Mouse (Mus musculus): ENCODE measurements around the gene B230217C12Rik. TPM values are rescaled to one million over a fixed set of nuclear protein-coding genes. Genes with fewer than 3 reads are reported as not detected.
A peak's percentile ranks its signal among the peaks of the same experiment; 100 is the strongest.

Gene B230217C12Rik
- polyA plus RNA-seq, 1 experiment from 2014 or later = 8.3 TPM

GRCm38 (mm10) chr11:97819102-97819501 is 21.5 kb upstream of the B230217C12Rik start:
- 41% methylated on average over 4 of the region's 4 CpGs for WGBS (ENCODE audit: insufficient replicate concordance)
- H3K27me3 ChIP-seq (ENCODE audit: control insufficient read depth, insufficient read depth, low read length) = no peaks in the 10 kb centered on the region
- no peak for ATAC-seq (replicated peaks; ENCODE audit: insufficient number of reproducible peaks, low FRiP score, low TSS enrichment)
- H3K4me1 ChIP-seq (ENCODE audit: control insufficient read depth, insufficient read depth, low read length) = peaks cover 47% of the 10 kb centered on the region
- H3K36me3 ChIP-seq (ENCODE audit: control insufficient read depth, insufficient read depth, low read length) = no peaks in the 10 kb centered on the region
- no peak overlapping the region for H3K9ac ChIP-seq (ENCODE audit: low read depth, low read length)
- H3K4me2 ChIP-seq = no peak overlapping the region
- no peak overlapping the region for H3K4me3 ChIP-seq (ENCODE audit: low read depth, low read length)
- H3K27ac ChIP-seq (ENCODE audit: low read depth, low read length) = no peak overlapping the region
- no peaks in the 10 kb centered on the region for H3K9me3 ChIP-seq (replicated peaks; ENCODE audit: control insufficient read depth, low read length)

GRCm38 (mm10) chr11:97819923-97820322 is 20.7 kb upstream of the B230217C12Rik start:
- H3K9me3 ChIP-seq (replicated peaks; ENCODE audit: control insufficient read depth, low read length) = no peaks in the 10 kb centered on the region
- no peak overlapping the region for H3K27ac ChIP-seq (ENCODE audit: low read depth, low read length)
- WGBS (ENCODE audit: insufficient replicate concordance) = 71% methylated on average over 5 of the region's 5 CpGs
- H3K4me1 ChIP-seq (ENCODE audit: control insufficient read depth, insufficient read depth, low read length) = peaks cover 47% of the 10 kb centered on the region
- H3K4me3 ChIP-seq (ENCODE audit: low read depth, low read length) = no peak overlapping the region
- H3K9ac ChIP-seq (ENCODE audit: low read depth, low read length) = no peak overlapping the region
- H3K27me3 ChIP-seq (ENCODE audit: control insufficient read depth, insufficient read depth, low read length) = no peaks in the 10 kb centered on the region
- H3K36me3 ChIP-seq (ENCODE audit: control insufficient read depth, insufficient read depth, low read length) = peaks cover 3% of the 10 kb centered on the region; the same call in 1 of the 2 replicates
- H3K4me2 ChIP-seq = no peak overlapping the region
- no peak for ATAC-seq (replicated peaks; ENCODE audit: insufficient number of reproducible peaks, low FRiP score, low TSS enrichment)

- Histone ChIP-seq H3K9ac (ENCODE audit: low read depth, low read length) (no peak overlapping the region), H3K4me2 (no peak overlapping the region), H3K4me1 (ENCODE audit: control insufficient read depth, insufficient read depth, low read length) (peaks cover 38% of the 10 kb centered on the region), H3K27me3 (ENCODE audit: control insufficient read depth, insufficient read depth, low read length) (no peaks in the 10 kb centered on the region), H3K36me3 (ENCODE audit: control insufficient read depth, insufficient read depth, low read length) (peaks cover 6% of the 10 kb centered on the region; the same call in 1 of the 2 replicates), H3K27ac (ENCODE audit: low read depth, low read length) (no peak overlapping the region), H3K4me3 (ENCODE audit: low read depth, low read length) (no peak overlapping the region), H3K9me3 (replicated peaks; ENCODE audit: control insufficient read depth, low read length) (no peaks in the 10 kb centered on the region)
- ATAC-seq (replicated peaks; ENCODE audit: insufficient number of reproducible peaks, low FRiP score, low TSS enrichment) = 0 out of 2 replicates have a peak, but pooled peaks have one; percentile 32
- WGBS (ENCODE audit: insufficient replicate concordance) = 27% methylated on average over 4 of the region's 4 CpGs
These were observed 19.7 kb upstream of the B230217C12Rik start for GRCm38 (mm10) chr11:97820840-97821239.

GRCm38 (mm10) chr11:97821401-97822064 is 19.0 kb upstream of the B230217C12Rik start:
- no peaks in the 10 kb centered on the region for H3K27me3 ChIP-seq (ENCODE audit: control insufficient read depth, insufficient read depth, low read length)
- H3K4me2 ChIP-seq = no peak overlapping the region
- ATAC-seq (replicated peaks; ENCODE audit: insufficient number of reproducible peaks, low FRiP score, low TSS enrichment) = no peak
- no peak overlapping the region for H3K27ac ChIP-seq (ENCODE audit: low read depth, low read length)
- no peaks in the 10 kb centered on the region for H3K9me3 ChIP-seq (replicated peaks; ENCODE audit: control insufficient read depth, low read length)
- peaks cover 34% of the 10 kb centered on the region for H3K4me1 ChIP-seq (ENCODE audit: control insufficient read depth, insufficient read depth, low read length)
- peaks cover 6% of the 10 kb centered on the region; the same call in 1 of the 2 replicates for H3K36me3 ChIP-seq (ENCODE audit: control insufficient read depth, insufficient read depth, low read length)
- WGBS (ENCODE audit: insufficient replicate concordance) = 92% methylated on average over 8 of the region's 8 CpGs
- H3K4me3 ChIP-seq (ENCODE audit: low read depth, low read length) = no peak overlapping the region
- H3K9ac ChIP-seq (ENCODE audit: low read depth, low read length) = no peak overlapping the region

GRCm38 (mm10) chr11:97822840-97823603 is 17.6 kb upstream of the B230217C12Rik start:
- WGBS (ENCODE audit: insufficient replicate concordance) = 72% methylated on average over 20 of the region's 20 CpGs
- no peak overlapping the region for H3K27ac ChIP-seq (ENCODE audit: low read depth, low read length)
- peaks cover 11% of the 10 kb centered on the region; the same call in 1 of the 2 replicates for H3K36me3 ChIP-seq (ENCODE audit: control insufficient read depth, insufficient read depth, low read length)
- no peak overlapping the region for H3K4me3 ChIP-seq (ENCODE audit: low read depth, low read length)
- H3K4me1 ChIP-seq (ENCODE audit: control insufficient read depth, insufficient read depth, low read length) = peaks cover 20% of the 10 kb centered on the region
- H3K4me2 ChIP-seq = no peak overlapping the region
- H3K9ac ChIP-seq (ENCODE audit: low read depth, low read length) = no peak overlapping the region
- no peaks in the 10 kb centered on the region for H3K27me3 ChIP-seq (ENCODE audit: control insufficient read depth, insufficient read depth, low read length)
- no peaks in the 10 kb centered on the region for H3K9me3 ChIP-seq (replicated peaks; ENCODE audit: control insufficient read depth, low read length)
- ATAC-seq (replicated peaks; ENCODE audit: insufficient number of reproducible peaks, low FRiP score, low TSS enrichment) = no peak

GRCm38 (mm10) chr11:97824168-97824567 is 16.4 kb upstream of the B230217C12Rik start:
- no peak for ATAC-seq (replicated peaks; ENCODE audit: insufficient number of reproducible peaks, low FRiP score, low TSS enrichment)
- H3K4me1 ChIP-seq (ENCODE audit: control insufficient read depth, insufficient read depth, low read length) = peaks cover 11% of the 10 kb centered on the region
- no peak overlapping the region for H3K4me2 ChIP-seq
- no peak overlapping the region for H3K9ac ChIP-seq (ENCODE audit: low read depth, low read length)
- 89% methylated on average over 11 of the region's 11 CpGs for WGBS (ENCODE audit: insufficient replicate concordance)
- no peak overlapping the region for H3K27ac ChIP-seq (ENCODE audit: low read depth, low read length)
- H3K36me3 ChIP-seq (ENCODE audit: control insufficient read depth, insufficient read depth, low read length) = peaks cover 11% of the 10 kb centered on the region; the same call in 1 of the 2 replicates
- H3K4me3 ChIP-seq (ENCODE audit: low read depth, low read length) = no peak overlapping the region
- no peaks in the 10 kb centered on the region for H3K9me3 ChIP-seq (replicated peaks; ENCODE audit: control insufficient read depth, low read length)
- no peaks in the 10 kb centered on the region for H3K27me3 ChIP-seq (ENCODE audit: control insufficient read depth, insufficient read depth, low read length)

GRCm38 (mm10) chr11:97824895-97825294 is 15.7 kb upstream of the B230217C12Rik start:
- H3K27me3 ChIP-seq (ENCODE audit: control insufficient read depth, insufficient read depth, low read length) = no peaks in the 10 kb centered on the region
- H3K4me3 ChIP-seq (ENCODE audit: low read depth, low read length) = no peak overlapping the region
- WGBS (ENCODE audit: insufficient replicate concordance) = 76% methylated on average over 6 of the region's 6 CpGs
- no peak overlapping the region for H3K4me2 ChIP-seq
- no peaks in the 10 kb centered on the region for H3K9me3 ChIP-seq (replicated peaks; ENCODE audit: control insufficient read depth, low read length)
- no peak for ATAC-seq (replicated peaks; ENCODE audit: insufficient number of reproducible peaks, low FRiP score, low TSS enrichment)
- H3K27ac ChIP-seq (ENCODE audit: low read depth, low read length) = no peak overlapping the region
- H3K9ac ChIP-seq (ENCODE audit: low read depth, low read length) = no peak overlapping the region
- peaks cover 8% of the 10 kb centered on the region for H3K4me1 ChIP-seq (ENCODE audit: control insufficient read depth, insufficient read depth, low read length)
- H3K36me3 ChIP-seq (ENCODE audit: control insufficient read depth, insufficient read depth, low read length) = peaks cover 14% of the 10 kb centered on the region; the same call in 1 of the 2 replicates

- Histone ChIP-seq H3K4me1 (ENCODE audit: control insufficient read depth, insufficient read depth, low read length) (peaks cover 8% of the 10 kb centered on the region), H3K27me3 (ENCODE audit: control insufficient read depth, insufficient read depth, low read length) (no peaks in the 10 kb centered on the region), H3K9ac (ENCODE audit: low read depth, low read length) (no peak overlapping the region), H3K36me3 (ENCODE audit: control insufficient read depth, insufficient read depth, low read length) (peaks cover 14% of the 10 kb centered on the region; the same call in 1 of the 2 replicates), H3K4me3 (ENCODE audit: low read depth, low read length) (no peak overlapping the region), H3K4me2 (no peak overlapping the region), H3K27ac (ENCODE audit: low read depth, low read length) (no peak overlapping the region), H3K9me3 (replicated peaks; ENCODE audit: control insufficient read depth, low read length) (no peaks in the 10 kb centered on the region)
- ATAC-seq (replicated peaks; ENCODE audit: insufficient number of reproducible peaks, low FRiP score, low TSS enrichment) = peak; percentile 44; the same call in 1 of the 2 replicates
- 81% methylated on average over 10 of the region's 10 CpGs for WGBS (ENCODE audit: insufficient replicate concordance)
These were observed 15.3 kb upstream of the B230217C12Rik start for GRCm38 (mm10) chr11:97825295-97825694.
